Mouse (Mus musculus): Measurements from ENCODE around the gene Cmtm5. TPM values are rescaled to one million over a fixed set of nuclear protein-coding genes. Genes with fewer than 3 reads are reported as not detected.

Cmtm5 gene
- total and polyA plus RNA-seq, 3 experiments: not detected

DNA sequence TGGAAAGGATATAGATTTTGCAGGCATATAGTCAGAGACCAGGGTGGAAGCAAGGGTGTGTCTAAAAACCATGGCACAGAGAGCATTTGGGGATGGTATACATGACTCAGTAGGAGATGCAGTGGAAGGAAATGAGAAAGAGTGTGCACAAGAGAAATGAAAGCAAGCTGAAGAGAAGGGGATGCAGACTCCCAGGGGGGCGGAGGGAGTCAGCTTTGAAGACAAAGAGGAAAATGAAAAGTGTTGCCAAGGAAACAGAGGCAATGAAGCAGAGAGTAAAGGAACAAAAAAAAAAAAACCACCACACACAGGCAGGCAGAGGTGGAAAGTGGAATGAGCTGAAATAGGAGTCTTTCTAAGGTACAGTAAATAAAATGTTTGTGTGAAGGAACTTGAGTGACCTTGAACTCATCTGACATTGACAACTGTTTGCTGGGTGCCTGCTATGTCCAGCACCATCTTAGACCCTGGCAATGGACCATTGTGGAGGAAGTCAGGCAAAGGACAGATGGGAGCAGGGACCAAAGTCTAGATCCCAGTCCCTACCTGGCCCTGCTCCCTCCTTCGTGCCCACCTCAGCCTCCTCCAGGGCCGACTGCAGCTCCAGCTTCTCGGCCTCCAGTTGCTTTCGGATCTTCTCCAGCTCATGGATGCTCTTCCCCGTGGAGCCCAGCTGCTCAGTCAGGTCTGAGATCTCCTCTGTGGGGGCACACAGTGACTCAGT lies 38.2 kb downstream of the Cmtm5 start:
- no peaks in the 10 kb centered on the region for H3K79me2 ChIP-seq (replicated peaks; ENCODE audit: control insufficient read depth, extremely low read depth, insufficient read depth, poor library complexity, severe bottlenecking)
- H3K27me3 ChIP-seq (replicated peaks): peaks cover 39% of the 10 kb centered on the region
- no peaks in the 10 kb centered on the region for H3K36me3 ChIP-seq (replicated peaks in 1 of 2; ENCODE audit: control insufficient read depth in 1 of 2, insufficient read depth in 1 of 2, low read length in 1 of 2)
- no peak overlapping the region for H3K4me2 ChIP-seq (ENCODE audit: insufficient read depth, low read depth, poor library complexity, severe bottlenecking)
- no peaks in the 10 kb centered on the region for H3K9me3 ChIP-seq (replicated peaks; ENCODE audit: low read length)
- DNase-seq (ENCODE audit: extremely low read depth): peak; percentile 53
- no peak for TF ChIP-seq EP300 (IDR thresholded peaks at IDR 0.05; ENCODE audit: low read length)
- TF ChIP-seq MXI1 (IDR thresholded peaks at IDR 0.05; ENCODE audit: low read depth, low read length): no peak
- TF ChIP-seq ZNF384 (IDR thresholded peaks at IDR 0.05; ENCODE audit: low read depth, low read length): peak; percentile 44; the same call in 1 of the 2 replicates
- no peak for TF ChIP-seq UBTF (IDR thresholded peaks at IDR 0.05; ENCODE audit: low read depth, low read length)
- no peak for TF ChIP-seq JUN (IDR thresholded peaks at IDR 0.05; ENCODE audit: insufficient read depth, low read depth, low read length)
- no peak for TF ChIP-seq POLR2A (IDR thresholded peaks at IDR 0.05; ENCODE audit: low read depth, low read length)
- peaks cover 5 to 26% of the 10 kb centered on the region in 2 experiments; a peak in 3 of 4 replicates for H3K4me1 ChIP-seq (ENCODE audit: control insufficient read depth in 1 of 2, insufficient read depth in 2 of 2)
- H3K9ac ChIP-seq (ENCODE audit: insufficient read depth, low read depth): no peak overlapping the region
- dilution Hi-C loops (cut with MboI; ENCODE audit: extremely low pct_ligation_motif_present, extremely low pct_unique_long_range_greater_than_20kb, low sequenced_read_pairs) (no loop called here), in situ Hi-C loops (cut with MboI; ENCODE audit: low pct_ligation_motif_present, low pct_unique_long_range_greater_than_20kb, low sequenced_read_pairs) (no loop called here)
- H3K4me3 ChIP-seq (replicated peaks in 1 of 3; ENCODE audit: low read depth in 2 of 3, low read length in 2 of 3, poor library complexity in 1 of 3): no peak overlapping the region
- H3K27ac ChIP-seq (ENCODE audit: insufficient read depth, low read depth): no peak overlapping the region

DNA sequence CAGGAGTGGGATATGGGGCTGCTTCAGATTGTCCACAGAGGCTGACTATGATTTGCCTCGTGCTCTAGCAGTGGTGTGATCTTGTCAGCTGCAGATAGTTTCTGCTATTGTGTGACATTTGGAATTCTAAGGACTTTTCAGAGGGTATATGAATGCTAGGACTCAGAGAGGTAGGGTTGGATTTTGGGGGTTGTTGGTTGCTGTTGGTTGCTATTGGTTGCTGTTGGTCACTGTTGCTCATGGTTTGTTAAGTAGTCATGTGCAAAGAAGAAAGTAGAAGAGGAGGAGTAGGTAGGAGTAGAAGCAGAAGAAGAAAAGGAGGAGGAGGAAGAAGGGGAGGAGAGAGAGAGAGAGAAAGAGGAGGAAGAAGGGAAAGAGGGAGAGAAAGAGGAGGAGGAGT lies 40.6 kb downstream of the Cmtm5 start, which contains the start of gene Gm17428:
TSS of gene Gm17428 (plus strand) at position 301 of the 400 bp plus-strand sequence.
- in situ Hi-C loops (cut with MboI; ENCODE audit: low pct_ligation_motif_present, low pct_unique_long_range_greater_than_20kb, low sequenced_read_pairs) (no loop called here), dilution Hi-C loops (cut with MboI; ENCODE audit: extremely low pct_ligation_motif_present, extremely low pct_unique_long_range_greater_than_20kb, low sequenced_read_pairs) (no loop called here)
- Histone ChIP-seq H3K36me3 (replicated peaks in 1 of 2; ENCODE audit: control insufficient read depth in 1 of 2, insufficient read depth in 1 of 2, low read length in 1 of 2) (no peaks in the 10 kb centered on the region), H3K9ac (ENCODE audit: insufficient read depth, low read depth) (no peak within 1 kb of the TSS), H3K27ac (ENCODE audit: insufficient read depth, low read depth) (no peak within 1 kb of the TSS), H3K4me1 (ENCODE audit: control insufficient read depth in 1 of 2, insufficient read depth in 2 of 2) (peaks cover 5 to 17% of the 10 kb centered on the region in 2 experiments; a peak in 3 of 4 replicates), H3K4me3 (replicated peaks in 1 of 3; ENCODE audit: low read depth in 2 of 3, low read length in 2 of 3, poor library complexity in 1 of 3) (no peak within 1 kb of the TSS), H3K27me3 (replicated peaks) (peaks cover 23% of the 10 kb centered on the region), H3K9me3 (replicated peaks; ENCODE audit: low read length) (no peaks in the 10 kb centered on the region), H3K79me2 (replicated peaks; ENCODE audit: control insufficient read depth, extremely low read depth, insufficient read depth, poor library complexity, severe bottlenecking) (no peaks in the 10 kb centered on the region), H3K4me2 (ENCODE audit: insufficient read depth, low read depth, poor library complexity, severe bottlenecking) (no peak within 1 kb of the TSS)
- TF ChIP-seq ELF1 (IDR thresholded peaks at IDR 0.05; ENCODE audit: low read depth, low read length): no peak
- no peak for TF ChIP-seq SMC3 (IDR thresholded peaks at IDR 0.05; ENCODE audit: low read depth, low read length)
- TF ChIP-seq CTCF (conservative IDR thresholded peaks at IDR 0.05 in 1 of 2, IDR thresholded peaks at IDR 0.05 in 1 of 2; ENCODE audit: low read depth in 2 of 2, low read length in 2 of 2): no peak
- no peak for TF ChIP-seq EP300 (IDR thresholded peaks at IDR 0.05; ENCODE audit: low read length)
- no peak for DNase-seq (ENCODE audit: extremely low read depth)

DNA sequence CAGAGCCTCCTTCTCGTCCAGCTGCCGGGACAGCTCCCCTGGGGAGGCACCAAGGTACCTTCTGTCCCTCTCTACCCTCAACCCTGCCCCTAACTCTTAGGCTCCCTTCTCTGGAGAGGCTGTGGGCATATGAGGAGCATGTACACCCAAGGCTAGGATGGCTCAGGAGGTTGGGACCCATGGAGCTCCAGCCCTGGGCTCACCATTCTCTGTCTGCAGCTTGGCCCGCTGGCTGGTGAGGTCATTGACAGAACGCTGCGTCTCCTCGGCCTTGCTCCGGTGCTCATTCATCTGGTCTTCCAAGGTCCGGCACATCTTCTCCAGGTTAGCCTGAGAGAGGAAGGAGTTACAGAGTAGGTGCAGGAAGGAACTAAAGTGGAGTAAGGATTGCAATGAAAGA lies 42.6 kb downstream of the Cmtm5 start:
- H3K9me3 ChIP-seq (replicated peaks; ENCODE audit: low read length): no peaks in the 10 kb centered on the region
- no peaks in the 10 kb centered on the region for H3K79me2 ChIP-seq (replicated peaks; ENCODE audit: control insufficient read depth, extremely low read depth, insufficient read depth, poor library complexity, severe bottlenecking)
- H3K36me3 ChIP-seq (replicated peaks in 1 of 2; ENCODE audit: control insufficient read depth in 1 of 2, insufficient read depth in 1 of 2, low read length in 1 of 2): no peaks in the 10 kb centered on the region
- H3K4me3 ChIP-seq (replicated peaks in 1 of 3; ENCODE audit: low read depth in 2 of 3, low read length in 2 of 3, poor library complexity in 1 of 3): no peak overlapping the region
- peaks cover 41% of the 10 kb centered on the region for H3K27me3 ChIP-seq (replicated peaks)
- H3K4me2 ChIP-seq (ENCODE audit: insufficient read depth, low read depth, poor library complexity, severe bottlenecking): no peak overlapping the region
- dilution Hi-C loops (cut with MboI; ENCODE audit: extremely low pct_ligation_motif_present, extremely low pct_unique_long_range_greater_than_20kb, low sequenced_read_pairs): no loop called here
- H3K9ac ChIP-seq (ENCODE audit: insufficient read depth, low read depth): no peak overlapping the region
- TF ChIP-seq TCF12 (IDR thresholded peaks at IDR 0.05; ENCODE audit: low read depth, low read length): no peak
- no peak for TF ChIP-seq HCFC1 (IDR thresholded peaks at IDR 0.05; ENCODE audit: low read depth, low read length)
- no peak for TF ChIP-seq JUN (IDR thresholded peaks at IDR 0.05; ENCODE audit: insufficient read depth, low read depth, low read length)
- in situ Hi-C loops (cut with MboI; ENCODE audit: low pct_ligation_motif_present, low pct_unique_long_range_greater_than_20kb, low sequenced_read_pairs): no loop called here
- H3K4me1 ChIP-seq (ENCODE audit: control insufficient read depth in 1 of 2, insufficient read depth in 2 of 2): peaks cover 5 to 11% of the 10 kb centered on the region in 2 experiments; a peak in 3 of 4 replicates
- DNase-seq (ENCODE audit: extremely low read depth): no peak
- no peak overlapping the region for H3K27ac ChIP-seq (ENCODE audit: insufficient read depth, low read depth)
